Mouse (Mus musculus) urinary bladder, postnatal 10 days (tissue): ENCODE results near the gene Gdpgp1.

Experiments used
- DNase-seq: peaks from one replicate; pipeline ENCODE4 v3.0.0; 2022; ENCODE audit warnings: low spot score

Gdpgp1 gene

DNA sequence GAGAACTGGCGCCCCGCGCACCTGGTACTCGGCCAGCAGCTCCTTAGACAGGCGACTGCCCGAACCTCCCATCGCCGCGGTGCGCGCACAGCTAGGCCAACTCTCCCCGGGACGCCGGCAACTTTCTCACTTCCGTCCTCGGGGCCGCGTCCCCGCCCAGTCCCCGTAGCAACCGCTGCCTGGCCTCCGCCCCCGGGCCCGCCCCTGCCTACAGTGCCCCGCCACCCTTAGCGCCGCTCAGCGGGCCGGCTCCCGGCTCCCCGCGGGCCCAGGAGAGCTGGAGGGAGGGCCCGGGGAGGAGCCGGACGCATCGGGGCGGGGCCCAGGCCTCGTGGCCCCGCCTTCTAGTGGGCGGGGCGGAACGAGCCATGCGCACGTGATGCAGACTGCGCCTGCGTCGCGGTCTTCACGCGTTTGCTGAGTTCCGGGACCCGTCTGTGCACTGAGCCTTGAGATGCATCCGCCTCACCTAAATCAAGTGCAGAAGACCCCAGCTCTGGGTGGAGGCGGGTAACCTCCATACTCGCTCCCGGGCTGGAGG lies at the start of gene Gdpgp1, which contains the start of gene Cib1:
Gdpgp1 (plus strand) TSS at position 377 of the 541 bp plus-strand sequence.
Cib1 (minus strand) TSS at position 325 of the 541 bp plus-strand sequence.
- DNase-seq = peak; percentile 80

DNA sequence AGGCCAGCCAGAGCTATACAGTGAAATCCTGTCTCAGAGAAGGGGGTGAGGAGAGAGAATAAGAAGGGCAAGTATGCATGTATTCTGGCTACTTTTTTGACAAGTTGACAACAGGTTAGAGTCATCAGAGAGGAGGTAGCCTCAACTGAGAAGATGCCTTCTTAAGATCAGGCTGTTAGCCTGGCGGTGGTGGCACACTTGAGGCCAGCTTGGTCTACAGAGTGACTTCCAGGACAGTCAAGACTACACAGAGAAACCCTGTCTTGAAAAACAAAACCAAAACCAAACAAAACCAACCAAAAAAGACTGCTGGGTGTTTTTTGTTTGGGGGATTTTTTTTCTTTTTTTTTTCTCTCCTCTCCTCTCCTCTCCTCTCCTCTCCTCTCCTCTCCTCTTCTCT lies 49.2 kb upstream of the Gdpgp1 start:
- DNase-seq = no peak

DNA sequence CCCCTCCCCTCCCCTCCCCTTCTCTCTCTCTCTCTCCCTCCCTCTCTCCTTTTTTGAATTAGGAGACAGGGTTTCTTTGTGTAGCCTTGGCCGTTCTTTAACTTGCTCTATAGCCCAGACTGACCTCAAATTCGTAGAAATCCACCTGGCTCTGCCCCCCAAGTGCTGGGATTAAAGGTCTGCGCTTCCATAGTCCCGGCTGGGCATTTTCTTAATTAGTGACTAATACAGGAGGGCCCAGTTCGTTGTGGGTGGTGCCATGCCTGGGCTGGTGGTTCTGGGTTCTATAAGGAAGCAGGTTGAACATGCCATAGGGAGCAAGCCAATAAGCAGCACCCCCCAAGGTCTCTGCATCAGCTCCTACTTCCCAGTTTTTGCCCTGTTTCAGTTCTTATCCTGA lies 48.7 kb upstream of the Gdpgp1 start:
- no peak for DNase-seq

DNA sequence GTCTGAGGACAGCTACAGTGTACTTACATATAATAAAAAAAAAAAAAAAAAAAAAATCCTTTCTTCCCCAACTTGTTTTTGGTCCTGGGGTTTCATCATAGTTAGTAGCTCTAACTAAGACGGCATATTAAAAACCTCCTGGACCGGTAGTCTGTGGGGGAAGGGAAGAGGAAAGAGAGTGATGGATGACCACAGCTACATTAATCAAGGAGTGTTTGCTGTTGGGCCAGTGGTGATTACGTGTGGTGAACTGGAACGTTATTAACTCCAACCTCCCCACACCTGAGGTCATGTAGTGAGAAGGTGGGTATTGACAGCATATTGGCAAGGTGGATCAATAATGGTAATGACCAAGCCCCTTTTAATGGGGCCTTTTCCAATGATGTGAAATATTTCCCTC lies 48.1 kb upstream of the Gdpgp1 start:
- no peak for DNase-seq

DNA sequence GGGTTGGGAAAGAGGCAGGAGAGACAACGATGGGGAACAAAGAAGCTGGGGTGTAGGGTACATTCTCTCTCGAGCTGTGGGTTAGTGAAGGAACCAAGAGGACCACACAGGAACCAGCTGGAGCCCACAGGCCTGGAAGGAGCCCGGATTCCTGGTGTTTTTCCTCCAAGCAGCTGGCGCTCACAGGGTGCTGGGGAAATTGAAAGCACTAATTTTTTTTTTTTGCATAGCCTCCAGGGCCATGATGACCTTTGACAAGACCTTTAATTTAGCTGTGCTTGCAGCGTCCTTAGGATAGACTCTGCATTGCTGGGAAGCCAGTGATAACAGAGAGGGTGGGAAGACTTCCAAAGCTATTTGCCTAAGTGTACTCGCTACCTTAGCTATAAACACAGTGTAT lies 47.7 kb upstream of the Gdpgp1 start:
- no peak for DNase-seq

DNA sequence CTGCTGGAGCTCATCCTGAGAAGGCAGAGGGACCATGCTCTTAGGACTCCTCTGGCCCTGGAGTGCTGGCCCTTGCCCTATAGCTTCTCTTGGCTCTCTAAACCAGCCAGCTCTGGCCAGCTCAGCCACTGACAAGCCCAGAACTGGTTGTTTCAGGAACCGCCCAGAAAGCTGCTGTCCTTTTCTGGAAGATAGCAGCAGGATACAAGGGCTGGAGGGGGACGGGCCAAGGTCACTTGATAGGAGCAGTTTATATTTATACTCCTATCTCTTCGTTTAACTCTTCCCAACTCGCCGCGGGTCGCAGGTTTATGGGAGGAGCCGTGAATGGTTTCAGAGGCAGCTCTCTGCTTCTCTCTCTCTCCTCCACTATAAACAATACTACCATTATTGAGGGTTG lies 46.6 kb upstream of the Gdpgp1 start:
- no peak for DNase-seq

DNA sequence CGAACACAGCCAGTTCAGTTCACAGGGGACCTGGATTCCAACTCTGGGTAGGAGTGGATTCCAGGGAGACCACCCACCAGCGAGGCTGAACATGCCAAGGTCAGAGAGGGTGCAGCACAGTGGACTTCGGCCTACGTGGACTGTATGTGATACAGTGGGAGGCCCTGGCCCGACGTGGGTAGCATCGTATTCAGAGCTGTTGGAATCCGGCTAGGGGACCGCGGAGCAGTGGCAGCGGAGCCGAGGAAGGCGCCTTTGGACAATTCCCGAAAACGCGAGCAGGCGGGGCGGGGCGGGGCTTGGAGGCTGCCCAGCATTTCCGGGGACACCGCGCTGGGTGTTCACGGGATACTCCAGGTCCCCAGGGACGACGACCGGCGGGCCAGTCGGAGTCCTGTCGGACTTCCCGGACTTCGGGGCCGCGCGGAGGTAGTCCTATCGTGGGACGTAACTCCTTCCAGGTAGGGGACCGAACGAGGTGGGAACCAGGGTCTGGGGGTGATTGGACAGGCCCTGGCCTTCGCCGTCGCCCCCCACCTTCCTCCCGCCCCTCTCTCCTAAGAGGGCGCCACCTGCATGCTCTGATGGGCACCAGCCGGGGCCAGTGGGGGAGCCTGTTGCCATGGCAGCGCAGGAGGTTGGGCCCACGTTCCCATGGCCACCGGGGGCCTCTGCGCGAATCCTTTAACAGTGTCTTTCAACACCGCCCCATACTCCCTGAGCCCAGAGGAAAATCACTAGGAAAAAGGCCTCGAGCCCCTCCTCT lies 46.0 kb upstream of the Gdpgp1 start, which contains the start of gene Sema4b:
Sema4b (plus strand) TSS at position 311 of the 766 bp plus-strand sequence.
- DNase-seq = peak; percentile 69

DNA sequence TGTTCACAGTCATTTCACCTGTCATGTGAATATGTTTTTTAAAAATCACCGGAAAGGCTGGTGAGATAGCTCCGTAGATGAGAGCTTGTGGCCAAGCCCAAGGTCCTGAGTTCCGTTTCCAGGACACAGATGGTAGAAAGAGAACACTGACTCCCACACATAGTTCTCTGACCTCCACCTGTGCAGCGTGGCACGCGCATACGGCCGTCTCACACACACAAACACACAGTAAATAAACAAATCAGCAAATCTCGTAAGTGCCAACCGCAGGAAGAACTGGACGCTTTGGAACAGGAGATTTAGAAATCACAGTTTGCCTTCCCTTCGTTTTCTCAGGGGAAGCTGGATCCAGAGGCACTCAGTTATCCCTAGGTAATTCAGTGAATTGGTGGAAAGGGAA lies 45.2 kb upstream of the Gdpgp1 start:
- DNase-seq = no peak

DNA sequence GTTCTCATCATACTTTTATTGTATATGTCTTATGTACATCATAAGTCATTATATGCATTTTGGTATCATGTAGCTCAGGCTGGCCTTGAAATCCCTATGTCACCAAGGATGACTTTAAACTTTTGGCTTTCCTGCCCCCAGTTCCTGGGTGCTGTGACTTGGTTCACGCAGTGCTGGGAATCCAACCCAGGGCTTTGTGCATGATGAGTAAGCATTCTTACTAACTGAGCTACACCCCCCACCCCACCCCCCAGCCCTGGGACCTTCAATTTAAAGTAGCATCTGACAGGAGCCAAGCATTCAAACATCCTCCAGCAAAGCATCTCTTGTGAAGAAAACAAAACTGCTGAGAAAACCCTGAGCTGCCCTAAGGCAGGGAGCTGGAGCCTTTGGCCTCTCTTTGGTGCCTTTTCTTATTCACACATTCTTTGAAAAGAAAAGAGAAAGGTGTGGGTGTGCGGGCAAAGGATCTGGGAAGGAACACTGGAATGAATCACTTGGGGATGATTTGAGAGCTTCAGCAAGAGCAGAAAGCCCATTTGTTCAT lies 44.0 kb upstream of the Gdpgp1 start:
- no peak for DNase-seq

DNA sequence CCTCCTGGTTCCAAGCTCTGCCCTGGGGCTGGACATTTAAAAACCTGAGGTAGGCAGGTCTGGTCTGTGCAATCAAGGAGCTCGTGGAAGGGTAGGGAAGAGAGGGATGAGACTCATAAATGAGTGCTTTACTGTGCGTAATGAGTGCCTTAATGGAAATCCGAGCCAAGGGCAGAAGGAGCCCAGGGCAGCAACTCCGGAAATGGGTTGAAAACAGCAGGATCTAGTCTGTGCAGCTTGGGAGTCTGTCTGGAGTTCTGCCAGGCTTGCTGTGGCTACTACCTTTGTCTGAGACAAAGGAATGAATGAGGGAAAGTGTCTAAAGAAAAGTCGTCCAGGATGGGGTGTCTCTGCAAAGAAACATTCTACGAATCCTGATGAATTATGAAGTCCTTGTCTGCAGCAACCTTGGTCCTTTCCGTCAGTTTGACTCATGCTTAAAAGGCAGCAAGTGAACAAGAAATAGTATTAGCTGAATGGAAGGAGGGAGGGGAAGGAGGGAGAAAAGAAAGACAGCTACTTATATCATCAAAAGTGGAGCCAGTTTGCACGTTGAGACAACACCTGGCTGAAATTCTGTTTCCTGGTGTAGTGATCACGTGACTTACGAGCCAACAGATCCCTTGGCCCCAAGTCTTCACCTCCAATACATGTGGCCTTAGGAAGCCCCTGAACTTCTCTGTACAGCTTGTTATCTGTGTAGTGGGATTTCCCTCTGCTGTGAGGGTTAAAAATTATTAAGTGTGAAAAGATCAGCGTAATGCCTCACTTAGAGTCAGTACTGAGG lies 43.3 kb upstream of the Gdpgp1 start:
- DNase-seq = no peak

DNA sequence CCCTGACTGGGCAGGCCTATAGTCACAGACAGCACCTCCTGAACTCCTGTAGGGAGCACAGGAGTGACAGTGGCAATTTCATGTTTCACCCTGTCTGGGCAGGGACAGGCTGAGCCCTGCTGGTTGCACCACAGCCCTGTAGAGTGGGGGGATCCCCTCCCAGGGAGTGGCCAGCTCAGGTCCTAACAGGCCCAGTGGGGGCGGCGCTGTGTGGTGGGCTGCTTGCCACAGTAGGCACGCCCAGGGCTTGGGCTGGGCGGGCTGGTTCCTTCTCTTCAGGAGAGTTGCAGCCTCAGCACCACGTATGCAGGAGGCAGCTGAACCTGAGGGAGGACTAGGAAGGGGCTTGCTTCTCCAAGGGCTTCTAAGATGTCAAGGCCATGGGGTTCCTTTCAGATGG lies 41.2 kb upstream of the Gdpgp1 start:
- DNase-seq = peak; percentile 40

DNA sequence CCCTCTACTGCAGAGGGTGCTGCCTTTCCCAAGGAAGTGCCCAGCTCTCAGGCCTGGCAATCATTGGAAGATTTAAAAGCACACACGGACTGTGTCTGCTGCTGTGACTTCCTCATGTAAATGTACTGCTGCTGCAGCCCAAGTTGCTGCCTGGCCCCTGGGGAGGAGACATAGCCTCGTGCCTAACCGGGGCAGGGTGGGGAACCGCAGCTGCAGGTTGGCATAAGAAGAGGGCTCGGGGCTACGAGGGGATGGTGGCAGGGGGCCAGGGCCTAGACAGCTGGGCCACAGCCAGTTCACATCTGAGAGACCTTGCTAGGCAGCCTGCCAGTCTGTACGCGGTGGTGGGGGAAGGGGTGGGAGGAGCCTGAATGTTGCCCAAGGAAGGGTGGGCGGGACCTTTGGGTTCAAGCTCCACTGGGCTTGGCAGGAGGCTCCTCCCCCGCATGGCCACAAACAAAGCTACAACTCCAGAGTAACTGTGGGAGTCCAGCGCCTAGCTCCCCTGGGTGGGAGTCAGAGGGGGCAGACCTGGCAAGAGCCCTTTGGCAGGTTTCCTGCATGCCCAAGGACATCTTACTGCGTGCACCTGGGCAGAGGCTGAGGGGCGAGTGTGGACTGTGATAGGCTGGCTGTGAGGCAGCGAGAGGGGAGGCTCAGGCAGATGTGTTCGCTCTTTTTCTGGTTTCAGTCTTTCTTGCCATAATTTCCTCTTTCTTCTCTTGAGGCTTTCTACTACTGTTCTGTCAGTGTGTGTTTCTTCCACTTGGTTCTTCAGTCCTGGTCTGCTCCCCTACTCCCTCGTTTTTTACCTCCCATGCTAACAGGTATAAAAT lies 40.2 kb upstream of the Gdpgp1 start:
- peak; percentile 50 for DNase-seq

DNA sequence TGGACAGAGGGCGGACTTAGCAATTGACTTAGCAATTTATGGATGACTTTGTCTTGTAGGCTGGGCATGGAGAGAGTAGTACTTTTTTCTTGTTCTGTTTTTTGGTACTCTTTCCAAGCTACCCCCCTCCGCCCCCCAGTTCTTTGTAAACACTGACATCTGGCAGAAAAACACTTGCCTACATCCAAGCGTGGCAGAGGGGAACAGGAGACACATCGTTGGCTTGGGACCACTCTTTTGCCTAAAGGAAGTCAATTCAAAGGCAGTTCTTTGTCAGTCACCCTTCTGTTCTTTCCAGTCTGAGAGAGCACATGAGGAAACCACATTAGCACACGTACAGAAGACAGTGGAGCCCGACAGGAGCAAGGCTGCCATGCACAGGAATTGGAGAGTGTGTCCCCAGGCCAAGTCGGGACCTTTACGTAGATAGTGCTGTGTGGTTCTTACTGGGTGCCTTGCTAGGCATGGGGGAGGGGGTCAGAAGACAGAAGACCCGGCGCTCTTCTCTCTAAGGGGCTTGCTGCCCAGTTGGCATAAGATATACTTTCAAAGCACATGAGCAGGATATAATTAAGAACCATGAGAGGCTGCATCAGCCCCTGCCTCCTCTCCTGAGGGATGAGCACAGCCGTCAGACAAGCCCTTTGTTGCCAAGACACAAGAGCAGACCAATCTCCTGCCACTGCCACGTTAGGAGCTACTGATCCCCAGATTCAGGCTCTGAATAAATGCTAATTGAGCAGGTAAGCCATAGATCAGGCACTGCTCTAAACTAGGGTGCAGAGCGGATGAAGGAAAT lies 38.5 kb upstream of the Gdpgp1 start:
- no peak for DNase-seq

DNA sequence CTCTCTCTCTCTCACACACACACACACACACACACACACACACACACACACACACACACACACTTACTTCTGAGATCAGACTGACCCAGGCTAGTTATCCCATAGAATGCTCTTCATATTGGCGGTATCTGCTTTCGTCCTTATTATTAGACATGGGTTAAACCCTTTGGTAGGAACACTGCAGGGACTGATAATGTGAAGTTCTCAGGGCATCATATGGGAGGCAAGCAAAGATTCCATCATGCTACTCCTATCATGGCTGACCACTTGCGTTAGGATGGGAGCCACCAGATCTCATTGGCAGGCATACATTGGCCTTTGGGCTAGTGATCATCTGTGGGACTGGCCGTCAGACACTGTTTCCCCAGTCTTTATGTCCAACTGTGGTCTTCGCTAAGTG lies 37.5 kb upstream of the Gdpgp1 start:
- no peak for DNase-seq

DNA sequence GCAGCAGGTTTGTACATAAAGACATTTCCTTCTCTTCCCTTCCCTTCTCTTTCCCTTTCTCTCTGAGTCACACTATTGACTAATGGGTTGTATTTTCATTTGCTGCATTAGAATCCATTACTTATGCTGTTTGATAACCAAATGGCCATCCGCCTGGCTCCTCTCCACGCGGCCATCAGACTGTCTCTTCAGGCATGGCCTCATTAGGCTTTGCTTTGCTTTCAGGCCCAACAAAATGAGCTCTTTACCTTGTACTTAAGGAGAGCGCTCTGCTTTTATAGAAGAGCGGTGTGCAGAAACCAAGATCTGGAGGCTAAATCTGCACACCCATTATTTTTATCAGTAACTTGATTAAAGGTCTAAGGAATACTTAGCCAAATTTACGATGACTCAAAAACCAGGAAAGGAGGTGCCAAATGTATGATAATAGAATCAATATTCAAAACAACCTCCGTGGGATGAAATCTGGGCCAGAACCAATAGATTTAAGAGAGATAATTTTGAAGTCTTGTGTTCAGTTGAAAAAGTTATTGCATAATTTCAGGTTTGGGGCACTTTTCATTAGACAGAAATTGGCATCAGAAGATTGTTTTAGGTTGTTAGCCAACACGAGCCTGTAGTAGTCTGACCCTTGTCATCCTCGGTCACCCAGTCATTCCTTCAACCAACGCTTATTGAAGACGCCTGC lies 36.9 kb upstream of the Gdpgp1 start:
- no peak for DNase-seq

DNA sequence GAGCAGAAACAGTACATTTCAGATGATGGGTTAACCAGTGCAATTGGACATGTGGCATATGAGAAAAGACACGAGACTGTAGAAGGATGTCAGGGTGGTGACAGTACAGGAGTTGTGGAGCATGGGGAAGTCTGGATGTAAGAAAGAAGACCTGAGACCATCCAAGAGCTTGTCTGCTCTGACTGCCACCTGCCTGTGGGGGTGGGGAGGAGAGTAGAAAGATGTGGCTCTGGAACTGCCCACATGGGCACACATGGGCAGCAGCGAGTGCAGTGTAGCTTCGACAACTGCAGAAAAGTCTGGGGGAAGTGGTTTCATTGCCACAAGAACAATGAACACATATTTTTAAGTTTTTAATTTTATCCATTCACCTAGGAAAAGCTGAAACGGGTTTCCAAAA lies 35.3 kb upstream of the Gdpgp1 start:
- DNase-seq = no peak

DNA sequence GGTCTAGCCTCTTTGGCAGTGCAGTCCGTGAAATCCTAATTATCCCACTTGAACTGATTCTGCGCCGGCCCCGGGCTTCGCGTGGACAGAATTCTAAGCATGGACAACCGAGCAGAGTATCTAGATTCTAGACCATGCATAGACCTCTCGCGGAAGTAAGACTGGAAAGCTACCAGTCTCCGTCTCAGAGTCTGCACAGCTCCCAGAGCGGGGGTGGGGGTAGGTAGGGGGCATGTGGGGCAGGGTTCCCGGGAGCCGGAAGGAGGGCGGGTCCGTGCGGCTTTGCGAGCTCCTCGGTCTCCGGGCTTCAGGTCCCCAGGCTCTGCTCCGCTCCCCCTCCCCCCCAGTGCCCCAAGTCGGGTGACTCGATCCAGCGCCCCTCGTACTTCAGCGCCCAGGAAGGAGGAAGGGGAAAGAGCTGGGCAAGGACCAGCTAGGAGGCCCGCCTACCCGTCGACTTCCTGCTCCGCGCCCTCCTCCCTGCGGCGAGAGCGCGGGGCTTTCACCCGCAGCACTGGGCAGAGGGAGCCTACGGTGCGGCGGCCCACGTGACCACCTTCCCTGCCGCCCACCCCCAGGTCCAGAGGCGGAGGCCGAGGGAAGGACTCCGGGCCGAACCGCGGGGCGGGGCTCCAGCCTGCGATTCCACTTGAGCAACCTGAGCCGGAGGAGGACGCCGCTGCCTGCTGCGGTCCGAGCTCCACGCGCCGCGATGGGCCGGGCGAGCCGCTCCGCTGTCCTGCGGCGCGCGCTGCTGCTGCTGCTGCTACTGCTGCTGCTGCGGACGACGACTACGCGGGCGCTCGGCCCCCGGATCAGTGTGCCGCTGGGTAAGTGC lies 34.5 kb upstream of the Gdpgp1 start:
- peak; percentile 49 for DNase-seq

DNA sequence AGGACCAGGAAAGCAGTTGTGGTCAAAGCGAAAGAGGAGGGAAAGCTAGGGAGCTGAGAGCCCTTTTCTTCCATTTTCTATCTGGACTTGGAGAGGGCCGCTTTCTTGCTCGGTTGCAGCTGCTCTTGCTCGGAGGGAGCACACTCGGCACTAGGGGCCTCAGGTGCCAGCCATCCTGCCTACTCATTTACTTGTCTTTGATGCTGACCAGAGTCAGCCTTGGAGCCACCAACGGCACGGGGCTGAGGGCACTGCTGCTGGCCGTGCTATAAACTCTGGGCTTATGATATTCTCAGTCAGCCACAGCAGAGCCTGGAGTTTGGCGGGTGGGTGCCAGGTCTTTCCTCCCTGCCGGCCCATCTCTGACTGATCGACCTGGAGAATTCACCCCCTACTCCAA lies 33.8 kb upstream of the Gdpgp1 start:
- DNase-seq = no peak

DNA sequence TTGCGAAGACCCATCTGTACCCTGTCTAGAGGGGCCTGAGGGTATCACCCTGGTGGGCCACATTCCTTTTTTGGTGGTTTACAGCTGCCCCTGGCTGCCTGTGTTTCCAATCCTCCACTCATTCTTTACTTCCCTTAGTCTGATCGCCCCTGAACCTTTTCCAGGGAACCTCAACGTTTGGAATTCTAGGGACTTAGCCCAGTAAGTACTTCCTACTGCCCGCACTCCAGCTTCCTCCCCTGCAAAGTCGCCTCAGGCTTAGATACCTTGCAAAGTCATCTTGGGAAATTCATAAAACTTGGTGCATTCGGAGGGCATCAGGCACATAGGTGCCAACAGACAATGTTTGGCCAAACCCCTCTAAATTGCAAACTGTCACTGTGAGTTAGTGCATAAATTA lies 33.4 kb upstream of the Gdpgp1 start:
- no peak for DNase-seq
